Mouse (Mus musculus) gastrocnemius, postnatal 4 days (tissue): ENCODE data around the gene Ackr2. TPM values are rescaled to one million over a fixed set of nuclear protein-coding genes. Genes with fewer than 3 reads are reported as not detected.
A peak's percentile ranks its signal among the peaks of the same experiment; 100 is the strongest.

Experiments
- DNase-seq, 2 experiments: peaks; one replicate each; pipeline ENCODE4 v3.0.0; 2021 to 2022; ENCODE audit warnings: low spot score in 2 of 2, mixed read lengths in 2 of 2
- long read RNA-seq, 2 experiments: library from polyadenylated mRNA; stranded (forward); transcript quantifications; one replicate each; pipeline ENCODE4 v2.0.0; 2021
- total RNA-seq, 2 experiments: library from RNA; stranded (reverse); gene quantifications; 2 replicates each; pipeline ENCODE4 v1.2.3; 2021

Ackr2 gene
- 1 to 10 TPM; 1.8 to 1.9 TPM for total RNA-seq
- long read RNA-seq, experiment 1, partial matches to known transcripts: 2 of 2 reads
- long read RNA-seq, experiment 1, other reads (novel, unspliced or antisense): 0 of 2 reads
- long read RNA-seq, experiment 2, partial matches to known transcripts: 1 of 2 reads
- long read RNA-seq, experiment 2, other reads (novel, unspliced or antisense): 1 of 2 reads

DNA sequence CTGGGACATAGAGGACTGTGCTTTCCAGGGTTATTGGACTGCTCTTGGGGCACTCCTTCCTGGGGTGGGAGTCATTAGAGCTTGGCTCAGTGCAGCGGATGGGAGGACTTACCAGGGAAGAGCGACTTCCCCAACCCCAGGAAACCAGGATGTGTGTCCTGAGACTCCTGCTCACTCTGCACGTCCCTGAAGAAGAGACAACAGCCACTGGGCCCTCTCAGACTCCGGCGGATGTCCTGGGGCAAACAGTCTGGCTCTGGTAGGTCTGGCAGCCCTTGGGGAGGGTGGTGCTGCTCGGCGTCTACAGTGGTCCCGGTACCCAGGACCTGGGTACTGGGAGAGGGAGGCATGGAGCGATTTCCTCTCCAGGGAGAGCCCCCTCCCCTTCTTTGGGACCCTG is at the start of gene Ackr2:
Gene Ackr2 (plus strand): TSS at position 111 of the 400 bp plus-strand sequence.
- peak in 1 of 2 experiments; percentile 13 for DNase-seq

DNA sequence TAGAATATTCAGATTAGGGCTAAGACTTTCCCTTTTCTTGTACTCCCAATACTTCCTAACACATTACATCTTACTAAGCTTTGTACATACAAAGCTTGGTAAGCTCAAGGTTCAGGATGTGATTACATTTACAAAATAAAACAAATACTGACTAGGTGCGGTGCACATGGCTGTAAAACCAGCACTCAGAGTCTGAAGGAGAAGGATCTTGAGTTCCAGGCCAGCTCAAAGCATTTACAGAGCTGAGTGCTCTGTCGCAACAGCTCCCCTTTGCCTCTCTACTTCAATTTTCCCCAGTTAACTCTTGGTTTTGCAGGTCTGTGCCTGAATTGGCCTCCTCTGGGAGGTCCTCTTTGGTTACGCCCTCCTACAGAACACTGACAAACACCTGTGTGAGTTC is 43.9 kb upstream of the Ackr2 start:
- DNase-seq: no peak

DNA sequence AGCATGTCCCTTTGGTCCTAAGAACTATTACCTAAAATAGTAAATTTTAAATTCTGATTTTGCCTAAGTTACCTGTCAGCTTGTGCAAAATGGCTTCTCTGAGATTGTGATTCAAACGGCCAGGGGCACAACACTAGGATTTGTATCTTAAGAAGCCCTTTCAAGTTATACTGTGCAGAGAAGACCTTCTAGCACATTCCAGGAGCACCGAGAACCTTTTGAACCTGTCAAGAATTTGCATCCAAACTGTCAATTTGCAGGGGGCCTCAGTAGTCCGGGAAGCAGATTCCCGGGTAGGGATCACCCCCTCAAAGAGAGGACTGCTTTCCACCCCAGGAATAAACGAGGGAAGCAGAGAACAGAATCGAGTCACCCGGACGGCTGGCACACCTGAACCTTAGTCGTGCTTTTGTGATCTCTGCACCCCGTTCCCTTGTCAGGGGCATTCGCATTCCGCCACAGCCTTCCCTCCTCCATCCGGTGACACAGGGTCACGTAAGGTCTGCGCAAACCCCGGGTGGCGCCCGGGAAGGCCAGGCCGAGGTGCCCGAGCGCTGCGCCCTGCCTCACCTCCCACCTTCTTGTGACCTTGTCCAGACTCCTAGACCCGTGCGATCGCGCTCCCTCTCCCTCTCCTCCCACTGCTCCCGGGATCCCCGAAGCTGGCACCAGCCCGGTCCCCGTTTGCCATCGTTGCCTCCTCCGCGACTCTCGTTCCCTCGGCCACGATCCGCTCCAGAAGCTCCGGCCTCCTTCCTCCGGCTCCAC is 41.3 kb upstream of the Ackr2 start:
- DNase-seq: peak in 1 of 2 experiments; percentile 30

DNA sequence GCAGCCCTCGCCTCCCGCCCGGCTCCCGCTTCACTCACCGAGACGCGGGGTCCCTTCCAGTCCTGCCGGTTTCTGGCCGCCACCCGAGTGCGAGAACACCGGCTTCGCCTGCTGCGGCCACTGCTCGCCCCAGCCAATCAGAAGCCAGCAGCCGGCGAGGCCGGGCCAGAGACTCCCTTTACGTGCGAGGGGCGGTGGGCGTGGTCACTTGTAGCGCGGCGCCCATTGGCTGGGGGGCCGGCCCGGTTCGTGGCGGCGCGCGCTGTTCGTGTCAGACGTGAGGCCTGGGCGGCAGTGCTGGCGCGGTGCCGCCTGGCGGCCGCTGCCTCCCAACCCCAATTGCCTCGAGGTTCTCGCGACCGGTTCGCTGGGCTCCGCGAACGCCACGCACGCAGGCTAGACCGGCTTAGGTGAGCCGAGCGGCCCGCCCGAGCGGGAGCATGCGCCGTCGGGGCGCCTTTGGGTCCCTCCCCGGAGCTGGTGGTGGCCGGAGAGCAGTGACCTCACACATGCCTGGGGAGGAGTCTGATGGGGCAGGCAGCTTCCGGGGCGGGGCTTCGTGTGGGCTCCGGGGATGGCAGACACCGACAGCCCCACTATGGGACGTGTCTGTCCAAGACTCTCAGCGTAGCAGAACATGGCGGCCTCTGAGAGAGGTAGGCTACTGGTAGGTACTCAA is 40.5 kb upstream of the Ackr2 start:
- DNase-seq: peak; percentile 95 to 99

GRCm38 (mm10) chr9:121858153-121858488 is 40.0 kb upstream of the Ackr2 start, which contains the start of gene Higd1a:
Gene Higd1a (minus strand): TSS chr9:121858362.
- DNase-seq: no peak

GRCm38 (mm10) chr9:121859345-121859744 is 38.8 kb upstream of the Ackr2 start:
- no peak for DNase-seq

- no peak for DNase-seq
These were observed 37.2 kb upstream of the Ackr2 start for GRCm38 (mm10) chr9:121860921-121861320.

DNA sequence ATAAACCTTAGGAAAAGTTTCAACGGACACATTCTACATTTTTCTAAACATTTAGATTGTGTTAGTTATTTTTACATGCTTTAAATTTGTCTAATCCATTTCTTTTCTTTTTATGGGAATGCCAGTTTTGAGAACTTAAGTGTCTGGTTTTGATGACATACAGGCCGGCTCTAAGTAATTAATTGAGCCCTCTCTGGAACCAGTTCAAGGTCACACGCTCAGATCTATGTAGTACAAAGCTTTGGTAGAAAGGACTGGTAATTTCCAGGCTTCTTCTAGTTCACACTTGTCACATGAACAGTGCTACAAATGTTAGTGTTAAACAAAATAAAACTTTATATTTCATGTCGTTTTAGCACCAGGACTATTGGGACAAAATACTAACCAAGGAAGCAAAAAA is 33.3 kb upstream of the Ackr2 start:
- no peak for DNase-seq

DNA sequence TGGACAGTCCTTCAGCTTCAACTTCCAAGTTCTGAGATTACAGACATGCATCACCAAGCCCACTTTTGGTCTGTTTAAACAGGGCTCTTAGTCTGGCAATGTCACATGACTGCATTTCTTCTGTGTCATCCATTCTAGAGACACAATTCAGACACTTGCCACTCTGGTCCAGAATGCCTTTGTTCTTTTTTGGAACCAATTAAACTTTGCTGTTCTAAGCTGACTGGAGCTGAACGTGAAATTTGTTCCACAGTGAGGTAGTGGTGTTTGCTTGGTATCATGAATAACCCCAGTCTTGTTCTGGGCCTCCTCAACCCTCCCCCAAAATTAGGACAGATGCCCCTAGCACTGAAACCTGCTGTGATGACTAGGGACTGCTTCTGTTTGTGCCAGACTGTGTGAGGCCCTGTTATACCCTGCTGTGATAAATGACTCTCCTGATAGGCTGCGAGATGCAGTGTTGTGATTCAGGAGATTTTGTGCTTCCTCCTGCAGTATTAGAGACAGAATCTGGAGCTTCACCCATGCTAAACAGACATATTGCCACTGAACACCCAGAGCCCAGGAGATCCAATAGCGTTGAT is 32.6 kb upstream of the Ackr2 start:
- DNase-seq: no peak

DNA sequence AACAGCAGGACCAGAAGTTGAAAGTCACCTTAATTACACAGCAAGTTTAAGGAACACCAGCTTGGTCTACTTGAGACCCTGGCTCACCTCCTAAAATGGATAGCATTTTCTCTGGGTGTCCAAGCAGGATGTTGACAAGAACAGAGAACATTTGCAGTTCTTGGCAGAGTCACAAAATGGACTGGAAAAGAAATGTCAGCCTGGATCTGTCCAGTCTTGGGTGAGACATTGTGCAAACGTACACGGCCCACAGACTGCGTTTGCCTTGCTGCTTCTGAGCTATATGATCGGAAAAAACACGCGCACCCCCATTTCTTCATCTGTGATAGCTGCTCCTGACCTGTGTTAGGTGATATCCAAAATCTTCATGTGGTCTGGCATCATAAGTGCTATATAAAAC is 30.5 kb upstream of the Ackr2 start:
- DNase-seq: no peak

DNA sequence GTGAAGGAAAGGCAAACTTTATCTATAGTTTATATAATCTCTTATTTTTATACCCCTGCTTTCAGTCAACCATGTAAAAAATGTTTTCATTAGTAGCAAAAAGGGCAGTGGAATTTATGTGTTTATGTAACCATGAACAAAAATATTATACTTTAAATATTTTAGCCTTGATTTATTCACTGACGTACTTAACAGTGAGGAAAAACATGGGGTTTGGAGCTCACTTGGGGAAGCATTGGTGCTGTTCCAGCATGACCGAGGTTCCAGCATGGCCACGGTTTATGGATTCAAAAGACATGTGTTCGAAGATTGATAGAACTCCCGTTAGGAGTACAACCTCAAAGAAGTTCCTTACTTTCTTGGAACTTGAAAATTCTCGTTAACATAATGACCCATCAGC is 29.9 kb upstream of the Ackr2 start:
- no peak for DNase-seq

- DNase-seq: no peak
These were observed 28.7 kb upstream of the Ackr2 start for GRCm38 (mm10) chr9:121869432-121869831.

- DNase-seq: no peak
These were observed 28.1 kb upstream of the Ackr2 start for GRCm38 (mm10) chr9:121869973-121870515.

DNA sequence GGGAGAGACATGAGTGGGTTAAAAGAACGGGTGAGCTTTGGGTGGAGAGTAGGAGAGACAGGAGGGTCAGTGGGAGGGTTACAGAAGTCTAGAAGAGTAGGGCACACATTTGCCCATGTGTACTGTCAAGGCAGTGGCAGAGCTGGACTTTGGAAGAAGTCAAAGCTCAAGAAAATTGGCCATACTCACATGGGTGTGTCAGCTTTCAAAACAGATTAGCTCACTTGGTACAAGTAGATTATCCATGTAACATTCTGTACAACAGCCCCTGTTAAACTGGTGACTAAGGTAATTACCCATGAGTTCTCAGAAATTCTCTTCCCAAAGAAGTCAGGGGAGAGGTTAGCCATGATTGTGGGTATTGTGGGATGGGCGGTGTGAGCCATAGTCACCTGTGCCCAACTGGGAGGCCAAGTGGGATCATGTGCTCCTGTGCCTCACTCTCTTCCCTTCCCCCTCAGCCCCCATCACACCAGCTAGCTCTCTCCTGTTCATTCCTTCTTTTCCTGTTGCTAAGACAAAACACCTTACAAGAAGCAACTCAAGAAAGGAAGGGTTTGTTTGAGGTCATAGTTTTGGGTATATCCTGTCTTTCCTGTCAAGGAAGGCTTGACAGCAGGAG is 26.0 kb upstream of the Ackr2 start:
- no peak for DNase-seq

- no peak for DNase-seq
These were observed 24.6 kb upstream of the Ackr2 start for GRCm38 (mm10) chr9:121873578-121873977.

DNA sequence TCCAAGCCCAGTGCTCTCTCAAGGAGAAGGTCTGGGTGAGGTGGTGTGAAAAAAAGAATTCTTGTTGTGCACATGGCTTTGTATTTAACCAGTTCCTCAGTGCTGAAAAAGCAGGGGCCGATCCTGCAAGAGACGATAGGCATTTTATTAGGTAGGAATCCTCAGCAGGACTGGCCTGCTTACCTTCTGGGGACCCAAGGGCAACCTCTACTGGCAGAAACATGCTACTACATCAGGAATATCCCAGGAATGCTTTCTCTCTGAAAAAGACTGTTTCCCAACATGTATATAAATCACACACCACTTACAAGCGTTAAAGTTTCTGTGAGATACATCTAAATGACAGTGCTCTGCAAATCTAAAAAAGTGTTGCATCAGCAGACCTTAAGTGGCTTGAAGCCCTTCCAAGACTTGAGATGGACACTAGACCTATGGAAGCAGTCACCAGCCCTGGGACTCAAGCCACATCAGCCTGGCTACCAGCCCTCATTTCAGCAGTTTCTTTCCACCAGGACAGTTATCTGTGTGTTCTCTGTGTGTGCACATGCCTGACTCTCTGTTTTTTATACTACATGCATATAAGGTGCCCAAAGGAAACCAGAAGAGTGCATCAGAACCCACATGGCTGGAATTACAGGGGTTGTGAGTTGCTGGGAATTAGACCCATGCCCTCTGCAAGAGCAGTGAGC is 21.0 kb upstream of the Ackr2 start:
- DNase-seq: peak in 1 of 2 experiments; percentile 44

GRCm38 (mm10) chr9:121880840-121881239 is 17.3 kb upstream of the Ackr2 start:
- peak; percentile 59 to 75 for DNase-seq

DNA sequence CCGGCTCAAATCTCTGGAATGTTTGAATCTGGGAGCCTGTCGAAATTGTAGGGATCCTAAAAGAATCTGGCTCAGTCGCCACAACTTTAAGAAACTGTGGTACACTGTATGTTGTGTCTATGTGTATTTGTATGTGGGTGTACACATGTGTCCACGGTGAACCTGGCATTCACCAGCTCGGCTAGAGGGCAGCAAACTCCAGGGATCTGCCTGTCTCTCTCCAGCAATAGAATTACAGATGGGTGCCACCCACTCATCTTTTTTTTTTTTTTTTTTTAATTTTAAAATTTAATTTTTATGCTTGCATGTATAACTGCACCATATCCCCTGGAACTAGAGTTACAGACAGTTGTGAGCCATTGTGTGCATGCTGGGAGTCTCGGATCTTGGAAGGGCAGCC is 16.9 kb upstream of the Ackr2 start:
- no peak for DNase-seq

GRCm38 (mm10) chr9:121882015-121882457 is 16.1 kb upstream of the Ackr2 start:
- no peak for DNase-seq

- peak in 1 of 2 experiments; percentile 39 for DNase-seq
These were observed 8.2 kb upstream of the Ackr2 start for GRCm38 (mm10) chr9:121889927-121890440.
